Mouse (Mus musculus): ENCODE measurements around the gene Wdr82.

DNA sequence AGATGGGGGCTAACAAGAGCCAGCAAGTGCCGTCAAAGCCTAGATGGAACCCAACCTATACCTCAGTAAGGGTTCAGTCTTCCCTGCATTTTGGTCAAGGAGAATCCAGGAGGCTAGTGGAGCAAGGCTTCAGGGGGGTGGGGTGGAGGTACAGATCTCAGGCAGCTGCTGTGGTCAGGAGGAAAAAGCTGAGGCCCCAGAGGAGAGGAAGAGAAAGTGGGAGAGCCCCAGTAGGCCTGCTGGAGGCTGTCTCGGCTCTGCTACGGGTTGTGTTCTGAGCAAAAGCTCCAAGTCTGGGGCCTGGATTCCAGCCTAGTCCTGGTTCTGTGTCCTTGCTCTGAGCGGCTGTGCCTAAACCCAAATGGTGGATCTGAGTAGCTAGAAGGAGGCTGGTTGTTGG, 52.3 kb downstream of the Wdr82 start:
- TF ChIP-seq CTCF (IDR thresholded peaks at IDR 0.05; ENCODE audit: borderline replicate concordance, control insufficient read depth, extremely low read depth, insufficient read depth, low read length, poor library complexity) (no peak), POLR2A (IDR thresholded peaks at IDR 0.05; ENCODE audit: control insufficient read depth, extremely low read depth, insufficient read depth, low read length, poor library complexity) (no peak)

Measured in thymus, adult 2 months (tissue).